Mouse (Mus musculus) effector memory CD4-positive, alpha-beta T cell, adult 7 months (primary cell): ENCODE results near the gene Efhb. TPM values are rescaled to one million over a fixed set of nuclear protein-coding genes. Genes with fewer than 3 reads are reported as not detected.

ENCODE experiments used
- polyA plus RNA-seq: library from polyadenylated mRNA; unstranded; fragments of 100-300 nt; shearing (Covaris generic); gene quantifications from one replicate; pipeline ENCODE4 v1.2.1, GENCODE M21; 2017

Efhb gene
- polyA plus RNA-seq = 0.34 TPM

GRCm38 (mm10) chr17:53462603-53463495, at the start of gene Efhb:
TSS of gene Efhb (minus strand) at chr17:53463321.

GRCm38 (mm10) chr17:53478858-53479603, 15.9 kb upstream of the Efhb start, which contains the start of gene Rab5a:
TSS of gene Rab5a (plus strand) at chr17:53479234.

Other genes with a start within 250 kb of the Efhb start
- 166 TPM for gene Rab5a, start 15.9 kb upstream of the Efhb start, polyA plus RNA-seq
- 0.89 TPM for gene Pp2d1, start 76.1 kb upstream of the Efhb start, polyA plus RNA-seq
- gene Kat2b, start 103.5 kb upstream of the Efhb start, polyA plus RNA-seq = 15.3 TPM
- 0.17 TPM for gene Sgo1, start 226.0 kb upstream of the Efhb start, polyA plus RNA-seq